Mouse (Mus musculus): ENCODE results near the gene Cyb5rl. TPM values are rescaled to one million over a fixed set of nuclear protein-coding genes. Genes with fewer than 3 reads are reported as not detected.

Cyb5rl gene
- total and polyA plus RNA-seq, 3 experiments, result 12.6 to 25.9 (median 21.9) TPM

GRCm38 (mm10) chr4:107094484-107095187 lies 27.8 kb downstream of the Cyb5rl start:
- TF ChIP-seq EP300 (IDR thresholded peaks at IDR 0.05; ENCODE audit: insufficient read depth, low read depth, low read length), result no peak
- TF ChIP-seq POLR2A (IDR thresholded peaks at IDR 0.05; ENCODE audit: insufficient read depth, low read depth, low read length), result no peak
- no peak for TF ChIP-seq CTCF (IDR thresholded peaks at IDR 0.05)
- Histone ChIP-seq H3K4me3 (no peak overlapping the region), H3K27ac (no peak overlapping the region), H3K36me3 (ENCODE audit: control insufficient read depth, insufficient read depth, low read length) (no peaks in the 10 kb centered on the region), H3K4me1 (ENCODE audit: control insufficient read depth, insufficient read depth, low read length) (no peaks in the 10 kb centered on the region), H3K9ac (ENCODE audit: low read depth, low read length) (no peak overlapping the region), H3K27me3 (ENCODE audit: control insufficient read depth, insufficient read depth, low read length) (no peaks in the 10 kb centered on the region), H3K79me2 (replicated peaks; ENCODE audit: control insufficient read depth, insufficient read depth, low read length) (no peaks in the 10 kb centered on the region)
- intact Hi-C loops (cut with DNase I), result no loop called here
- WGBS, result 76% methylated on average over 16 of the region's 16 CpGs
- DNase-seq, result no peak

GRCm38 (mm10) chr4:107096043-107096442 lies 29.3 kb downstream of the Cyb5rl start:
- no peaks in the 10 kb centered on the region for H3K4me1 ChIP-seq (ENCODE audit: control insufficient read depth, insufficient read depth, low read length)
- H3K9ac ChIP-seq (ENCODE audit: low read depth, low read length), result no peak overlapping the region
- no peaks in the 10 kb centered on the region for H3K79me2 ChIP-seq (replicated peaks; ENCODE audit: control insufficient read depth, insufficient read depth, low read length)
- no peaks in the 10 kb centered on the region for H3K36me3 ChIP-seq (ENCODE audit: control insufficient read depth, insufficient read depth, low read length)
- H3K4me3 ChIP-seq, result no peak overlapping the region
- no peak for TF ChIP-seq EP300 (IDR thresholded peaks at IDR 0.05; ENCODE audit: insufficient read depth, low read depth, low read length)
- no peak for TF ChIP-seq CTCF (IDR thresholded peaks at IDR 0.05)
- no peak for TF ChIP-seq POLR2A (IDR thresholded peaks at IDR 0.05; ENCODE audit: insufficient read depth, low read depth, low read length)
- no peak for DNase-seq
- no peaks in the 10 kb centered on the region for H3K27me3 ChIP-seq (ENCODE audit: control insufficient read depth, insufficient read depth, low read length)
- H3K27ac ChIP-seq, result no peak overlapping the region
- intact Hi-C loops (cut with DNase I), result no loop called here
- WGBS, result 45% methylated on average over 6 of the region's 6 CpGs

DNA sequence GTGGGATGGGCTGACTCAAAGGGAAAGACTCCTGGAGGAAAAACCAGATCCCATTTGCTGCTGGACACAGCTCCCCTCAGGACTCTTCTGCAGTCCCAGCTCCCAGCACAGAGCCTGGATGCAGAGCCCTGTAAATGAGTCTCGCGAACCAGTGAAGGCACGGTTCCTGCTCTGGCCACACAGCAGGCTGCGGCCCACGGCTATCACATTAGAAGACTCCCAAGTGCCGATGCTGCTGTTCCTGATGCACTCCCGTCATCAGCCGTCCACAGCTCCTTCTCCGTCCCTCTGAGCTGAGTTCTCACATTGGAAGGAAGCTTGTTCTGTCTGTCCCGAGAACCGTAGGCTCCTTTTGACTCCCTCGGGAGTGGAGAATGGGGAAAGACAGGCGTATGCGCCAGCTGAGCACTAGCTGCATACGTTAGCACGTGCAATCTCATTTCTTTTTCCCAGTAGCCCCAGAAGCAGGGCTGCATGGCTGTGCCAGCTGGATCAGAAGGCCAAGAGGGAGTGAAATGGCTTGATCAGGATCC lies 30.1 kb downstream of the Cyb5rl start, which contains the start of gene Cdcp2:
Gene Cdcp2 (plus strand): TSS at position 51 of the 533 bp plus-strand sequence.
- TF ChIP-seq CTCF (IDR thresholded peaks at IDR 0.05) (no peak), POLR2A (IDR thresholded peaks at IDR 0.05; ENCODE audit: insufficient read depth, low read depth, low read length) (no peak), EP300 (IDR thresholded peaks at IDR 0.05; ENCODE audit: insufficient read depth, low read depth, low read length) (no peak)
- Histone ChIP-seq H3K9ac (ENCODE audit: low read depth, low read length) (no peak within 1 kb of the TSS), H3K79me2 (replicated peaks; ENCODE audit: control insufficient read depth, insufficient read depth, low read length) (no peaks in the 10 kb centered on the region), H3K4me3 (no peak within 1 kb of the TSS), H3K36me3 (ENCODE audit: control insufficient read depth, insufficient read depth, low read length) (no peaks in the 10 kb centered on the region), H3K27me3 (ENCODE audit: control insufficient read depth, insufficient read depth, low read length) (no peaks in the 10 kb centered on the region), H3K4me1 (ENCODE audit: control insufficient read depth, insufficient read depth, low read length) (no peaks in the 10 kb centered on the region), H3K27ac (no peak within 1 kb of the TSS)
- no peak for DNase-seq
- WGBS, result 69% methylated on average over 16 of the region's 16 CpGs
- intact Hi-C loops (cut with DNase I), result no loop called here

GRCm38 (mm10) chr4:107097871-107098270 lies 31.1 kb downstream of the Cyb5rl start:
- H3K4me1 ChIP-seq (ENCODE audit: control insufficient read depth, insufficient read depth, low read length), result no peaks in the 10 kb centered on the region
- no peak overlapping the region for H3K27ac ChIP-seq
- no peak for TF ChIP-seq POLR2A (IDR thresholded peaks at IDR 0.05; ENCODE audit: insufficient read depth, low read depth, low read length)
- no peak for TF ChIP-seq EP300 (IDR thresholded peaks at IDR 0.05; ENCODE audit: insufficient read depth, low read depth, low read length)
- TF ChIP-seq CTCF (IDR thresholded peaks at IDR 0.05), result no peak
- H3K4me3 ChIP-seq, result no peak overlapping the region
- intact Hi-C loops (cut with DNase I), result no loop called here
- H3K36me3 ChIP-seq (ENCODE audit: control insufficient read depth, insufficient read depth, low read length), result no peaks in the 10 kb centered on the region
- 48% methylated on average over 15 of the region's 15 CpGs for WGBS
- no peaks in the 10 kb centered on the region for H3K27me3 ChIP-seq (ENCODE audit: control insufficient read depth, insufficient read depth, low read length)
- no peaks in the 10 kb centered on the region for H3K79me2 ChIP-seq (replicated peaks; ENCODE audit: control insufficient read depth, insufficient read depth, low read length)
- no peak overlapping the region for H3K9ac ChIP-seq (ENCODE audit: low read depth, low read length)
- no peak for DNase-seq

GRCm38 (mm10) chr4:107098375-107098774 lies 31.6 kb downstream of the Cyb5rl start:
- no peak overlapping the region for H3K27ac ChIP-seq
- no peak for TF ChIP-seq POLR2A (IDR thresholded peaks at IDR 0.05; ENCODE audit: insufficient read depth, low read depth, low read length)
- no peak for TF ChIP-seq CTCF (IDR thresholded peaks at IDR 0.05)
- TF ChIP-seq EP300 (IDR thresholded peaks at IDR 0.05; ENCODE audit: insufficient read depth, low read depth, low read length), result no peak
- H3K9ac ChIP-seq (ENCODE audit: low read depth, low read length), result no peak overlapping the region
- no peaks in the 10 kb centered on the region for H3K36me3 ChIP-seq (ENCODE audit: control insufficient read depth, insufficient read depth, low read length)
- no peaks in the 10 kb centered on the region for H3K79me2 ChIP-seq (replicated peaks; ENCODE audit: control insufficient read depth, insufficient read depth, low read length)
- no peaks in the 10 kb centered on the region for H3K4me1 ChIP-seq (ENCODE audit: control insufficient read depth, insufficient read depth, low read length)
- no peak for DNase-seq
- H3K4me3 ChIP-seq, result no peak overlapping the region
- intact Hi-C loops (cut with DNase I), result no loop called here
- WGBS, result 83% methylated on average over 10 of the region's 10 CpGs
- H3K27me3 ChIP-seq (ENCODE audit: control insufficient read depth, insufficient read depth, low read length), result no peaks in the 10 kb centered on the region

- 78% methylated on average over 17 of the region's 17 CpGs for WGBS
Observed at GRCm38 (mm10) chr4:107098791-107099525, 32.2 kb downstream of the Cyb5rl start.

More at GRCm38 (mm10) chr4:107098791-107099525, 32.2 kb downstream of the Cyb5rl start:
- H3K79me2 ChIP-seq (replicated peaks; ENCODE audit: control insufficient read depth, insufficient read depth, low read length), result no peaks in the 10 kb centered on the region
- H3K4me1 ChIP-seq (ENCODE audit: control insufficient read depth, insufficient read depth, low read length), result no peaks in the 10 kb centered on the region
- H3K27me3 ChIP-seq (ENCODE audit: control insufficient read depth, insufficient read depth, low read length), result no peaks in the 10 kb centered on the region
- H3K4me3 ChIP-seq, result no peak overlapping the region
- H3K36me3 ChIP-seq (ENCODE audit: control insufficient read depth, insufficient read depth, low read length), result no peaks in the 10 kb centered on the region
- H3K27ac ChIP-seq, result no peak overlapping the region
- TF ChIP-seq POLR2A (IDR thresholded peaks at IDR 0.05; ENCODE audit: insufficient read depth, low read depth, low read length) (no peak), CTCF (IDR thresholded peaks at IDR 0.05) (no peak), EP300 (IDR thresholded peaks at IDR 0.05; ENCODE audit: insufficient read depth, low read depth, low read length) (no peak)
- no peak for DNase-seq
- no peak overlapping the region for H3K9ac ChIP-seq (ENCODE audit: low read depth, low read length)
- intact Hi-C loops (cut with DNase I), result no loop called here
